Mouse (Mus musculus) adrenal gland, postnatal 14 days (tissue): ENCODE measurements around the gene Ltb. TPM values are rescaled to one million over a fixed set of nuclear protein-coding genes. Genes with fewer than 3 reads are reported as not detected.
"Not testable (repeated sequence)": the region's sequence is repeated elsewhere in the genome, so short reads cannot be mapped to it uniquely, and the experiment has no call there.

Experiments used
- DNase-seq: peaks from one replicate; pipeline ENCODE4 v3.0.0; 2021; ENCODE audit warnings: mixed read lengths
- total RNA-seq: library from RNA; stranded (reverse); gene quantifications from 2 replicates; pipeline ENCODE4 v1.2.3, GENCODE M21; 2021

The Ltb gene
- total RNA-seq, 1 experiment from 2014 or later = 4.3 TPM

DNA sequence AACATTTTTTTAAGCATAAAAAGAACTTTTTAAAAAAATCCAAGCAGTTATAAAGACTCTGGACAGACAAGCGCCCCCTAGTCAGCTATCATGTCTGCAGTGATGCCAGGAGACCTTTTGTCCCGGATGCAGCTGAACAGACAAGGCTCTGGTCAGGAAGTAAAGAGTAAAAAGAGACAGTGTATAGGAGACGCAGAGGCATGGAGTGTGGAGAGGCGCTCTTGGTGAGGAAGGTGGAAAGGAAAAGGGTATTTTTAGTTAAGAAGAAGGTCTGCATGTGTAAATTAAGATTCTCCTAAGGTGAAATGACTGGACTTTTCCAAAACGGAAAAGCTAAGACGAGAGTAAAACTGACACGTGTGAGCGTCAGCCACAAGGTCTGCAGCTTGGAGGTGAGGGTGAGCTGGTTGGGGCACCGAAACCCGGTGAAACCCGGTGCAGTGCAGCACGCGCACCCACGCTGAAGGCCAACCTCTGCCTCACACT lies 32.4 kb downstream of the Ltb start:
- peak; percentile 53 for DNase-seq

DNA sequence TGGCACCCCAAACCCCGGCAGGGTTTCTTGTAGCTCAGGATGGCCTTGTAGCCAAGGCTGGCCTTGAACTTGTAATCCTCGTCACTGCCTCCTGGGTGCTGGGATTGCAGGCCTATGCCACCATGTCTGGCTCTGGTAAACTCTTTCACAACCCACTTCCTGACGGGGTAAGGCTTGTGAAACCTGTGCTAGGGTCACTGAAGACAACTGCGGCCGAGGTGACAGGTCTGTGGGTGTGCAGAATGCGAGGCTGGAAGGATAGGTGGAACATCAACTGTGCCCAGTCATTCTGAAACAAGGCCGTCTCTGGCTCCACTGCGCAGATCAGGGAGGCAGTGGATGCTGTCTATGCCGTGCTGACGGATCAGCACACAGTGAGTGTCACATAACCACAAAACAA lies 36.8 kb downstream of the Ltb start:
- DNase-seq = peak; percentile 57

- peak; percentile 93 for DNase-seq
Measured at GRCm38 (mm10) chr17:35232043-35232442, 37.8 kb downstream of the Ltb start.

GRCm38 (mm10) chr17:35232659-35233058 lies 38.4 kb downstream of the Ltb start:
- no peak for DNase-seq

GRCm38 (mm10) chr17:35233114-35233980 lies 39.1 kb downstream of the Ltb start, which contains the start of gene Atp6v1g2:
TSS of gene Atp6v1g2 (plus strand) at chr17:35233660.
- peak; percentile 53 for DNase-seq

DNA sequence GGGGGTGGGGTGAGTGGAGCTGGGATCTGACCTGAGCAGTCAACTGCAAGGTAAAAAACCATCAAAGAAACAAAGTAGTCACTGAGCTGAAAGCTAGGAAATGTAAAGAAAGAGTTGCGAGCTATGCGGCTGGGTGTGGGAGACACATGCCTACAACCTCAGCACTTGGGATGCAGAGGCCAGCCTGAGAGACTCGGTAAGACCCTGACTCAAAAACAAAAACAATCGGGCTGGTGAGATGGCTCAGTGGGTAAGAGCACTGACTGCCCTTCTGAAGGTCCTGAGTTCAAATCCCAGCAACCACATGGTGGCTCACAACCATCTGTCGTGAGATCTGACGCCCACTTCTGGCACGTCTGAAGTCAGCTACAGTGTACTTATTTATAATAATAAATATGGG lies 39.9 kb downstream of the Ltb start:
- DNase-seq = not testable (repeated sequence)

- peak; percentile 67 for DNase-seq
Measured at GRCm38 (mm10) chr17:35234903-35235302, 40.7 kb downstream of the Ltb start.

GRCm38 (mm10) chr17:35235614-35236389 lies 41.6 kb downstream of the Ltb start, which contains the start of gene Nfkbil1:
TSS of gene Nfkbil1 (minus strand) at chr17:35235792.
- DNase-seq = peak; percentile 95

GRCm38 (mm10) chr17:35236390-35236746 lies 42.1 kb downstream of the Ltb start:
- DNase-seq = peak; percentile 98

DNA sequence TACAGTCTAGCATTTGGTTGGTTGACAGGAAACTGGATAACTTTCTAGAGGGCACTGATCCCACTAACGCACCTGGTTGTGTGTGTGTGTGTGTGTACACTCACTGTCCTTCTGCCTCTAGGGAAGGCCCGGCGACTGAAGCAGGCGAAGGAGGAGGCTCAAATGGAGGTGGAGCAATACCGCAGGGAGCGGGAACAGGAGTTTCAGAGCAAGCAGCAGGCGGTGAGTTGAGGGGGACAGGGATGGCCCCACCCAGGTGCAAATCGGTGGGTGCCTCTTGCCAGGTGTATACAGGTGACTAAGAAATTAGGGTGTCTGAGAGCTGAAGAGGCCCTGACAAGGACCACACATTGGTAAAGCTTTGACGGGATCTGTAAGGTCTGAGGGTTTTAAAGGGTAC lies 42.8 kb downstream of the Ltb start:
- no peak for DNase-seq

GRCm38 (mm10) chr17:35237504-35237903 lies 43.3 kb downstream of the Ltb start:
- DNase-seq = no peak

GRCm38 (mm10) chr17:35239700-35240099 lies 45.5 kb downstream of the Ltb start:
- no peak for DNase-seq

GRCm38 (mm10) chr17:35240384-35241304 lies 46.4 kb downstream of the Ltb start:
- peak; percentile 43 for DNase-seq

DNA sequence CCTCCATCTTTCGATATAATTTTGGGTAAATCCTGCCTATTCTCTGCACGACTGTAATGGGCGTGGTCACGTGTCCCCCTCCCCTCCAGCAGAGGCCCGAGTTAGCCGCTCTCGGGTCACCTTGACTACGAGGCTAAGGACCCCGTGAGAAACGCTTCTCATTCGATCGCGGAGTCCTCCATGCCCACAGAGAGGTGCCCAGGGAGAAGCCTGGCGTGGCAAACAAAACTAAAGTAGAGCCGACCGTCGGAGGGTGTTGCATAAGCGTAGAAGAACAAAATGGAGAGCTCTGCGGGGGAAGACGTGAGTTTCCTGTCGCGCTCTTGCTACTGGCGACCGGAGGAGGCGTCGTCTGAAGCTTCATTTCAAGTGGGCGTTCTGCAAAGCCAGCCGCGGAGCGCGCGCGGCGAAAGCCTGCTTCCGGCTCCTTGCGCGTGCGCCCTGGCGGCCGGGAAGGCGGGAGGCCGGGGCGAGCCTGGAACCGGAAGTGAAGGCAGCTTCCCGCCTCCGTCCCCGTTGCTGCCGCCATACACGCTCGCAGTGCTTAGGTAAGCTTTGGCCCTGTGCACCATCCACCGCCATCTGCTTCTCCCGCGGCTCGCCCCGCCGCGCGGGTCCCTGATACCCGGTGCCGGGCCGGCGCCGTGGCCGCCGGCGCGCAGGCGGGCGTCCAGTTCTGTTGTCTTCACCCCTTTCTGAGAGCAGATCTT lies 47.2 kb downstream of the Ltb start, which contains the start of gene Ddx39b:
TSS of gene Ddx39b (plus strand) at position 442 of the 710 bp plus-strand sequence.
- DNase-seq = peak; percentile 98

DNA sequence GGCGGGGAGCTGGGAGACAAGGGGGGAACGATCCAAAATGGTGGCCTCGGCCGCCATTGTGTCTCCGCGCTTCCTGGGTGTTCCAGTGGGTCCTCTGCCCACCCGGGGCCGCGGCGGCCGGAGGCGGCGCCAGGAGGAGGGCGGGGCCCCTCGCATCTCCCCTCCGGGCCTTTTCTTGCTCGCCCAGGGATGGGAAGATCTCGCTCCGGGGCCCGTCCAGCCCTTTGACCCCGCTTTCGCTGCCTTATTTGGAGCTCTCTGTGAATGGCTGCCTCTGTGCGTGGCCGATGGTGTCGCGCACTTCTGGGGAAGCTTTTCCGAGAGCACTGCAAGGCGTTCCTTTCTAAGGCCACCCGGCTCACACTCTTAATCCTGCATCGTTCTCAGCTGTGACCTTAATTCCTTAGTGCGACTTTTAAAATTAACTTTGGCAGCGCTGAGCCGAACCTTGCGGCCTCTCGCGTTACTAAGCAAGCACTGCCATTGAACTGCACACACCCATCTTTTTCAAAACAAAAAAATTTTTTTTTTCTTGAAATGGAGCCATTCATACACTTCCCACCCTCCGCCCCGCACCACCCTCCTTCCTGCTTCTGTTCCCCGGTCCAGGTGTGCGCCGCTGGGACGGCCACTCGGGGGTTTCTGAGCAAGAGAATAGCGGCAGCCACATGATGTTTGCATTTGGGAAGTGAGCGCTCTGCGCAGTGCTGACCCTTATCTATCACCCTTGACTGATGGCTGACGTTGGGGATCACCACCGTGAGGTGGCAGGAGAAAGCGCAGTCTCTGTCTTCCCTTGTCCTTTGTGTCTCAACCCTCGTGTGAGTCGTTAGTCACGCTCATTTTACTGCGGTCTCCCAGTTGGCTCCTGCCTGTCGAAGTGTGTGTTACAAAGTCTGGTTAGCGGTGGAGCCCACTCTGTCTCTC lies 48.0 kb downstream of the Ltb start:
- DNase-seq = peak; percentile 82

DNA sequence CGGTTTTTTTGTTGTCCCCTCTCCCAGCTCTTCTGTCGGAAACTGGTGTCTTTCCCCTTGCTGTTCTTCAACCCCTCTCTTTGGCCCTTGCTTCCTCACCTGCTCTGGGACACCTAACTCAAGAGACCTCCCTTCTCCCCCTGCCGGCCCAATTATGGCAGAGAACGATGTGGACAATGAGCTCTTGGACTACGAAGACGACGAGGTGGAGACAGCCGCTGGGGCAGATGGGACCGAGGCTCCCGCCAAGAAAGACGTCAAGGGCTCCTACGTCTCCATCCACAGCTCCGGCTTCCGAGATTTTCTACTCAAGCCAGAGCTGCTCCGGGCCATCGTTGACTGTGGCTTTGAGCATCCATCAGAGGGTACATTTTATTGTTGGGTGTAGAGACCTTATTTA lies 48.8 kb downstream of the Ltb start:
- DNase-seq = peak; percentile 64

DNA sequence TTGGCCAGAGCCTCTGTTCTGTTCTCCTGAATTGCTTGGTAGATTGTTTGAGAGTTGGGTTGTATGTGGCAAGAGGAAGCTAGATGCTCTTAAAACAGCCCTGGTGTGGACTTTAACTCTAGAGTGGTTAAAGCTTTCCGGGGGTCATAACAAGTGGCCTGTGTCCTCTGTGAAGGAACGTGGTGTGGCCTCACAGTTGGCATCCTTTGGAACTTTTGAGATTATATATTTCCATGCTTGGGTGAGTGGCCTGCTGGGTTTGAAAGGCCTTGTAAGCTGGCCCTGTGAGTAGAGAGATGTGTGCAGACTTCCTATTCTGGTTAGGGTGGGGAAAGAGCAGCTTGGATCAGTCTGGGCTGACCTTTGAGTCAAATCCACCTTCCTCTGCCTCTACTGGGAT lies 50.8 kb downstream of the Ltb start:
- no peak for DNase-seq
